Mouse (Mus musculus): ENCODE measurements at regions not wholly inside any gene's neighbourhood (a gene's known extent, or its start where the extent isn't known, plus 50 kb on each side); places are given as distances from the start of the nearest gene placed in this dataset.

GRCm38 (mm10) chr10:37270236-37271000, 131.7 kb upstream of the Marcks start:
- DNase-seq, result no peak

GRCm38 (mm10) chr10:37266909-37267308, 128.2 kb upstream of the Marcks start:
- no peak for DNase-seq

- DNase-seq, result peak; percentile 53 to 55
Measured at GRCm38 (mm10) chr10:37260791-37261488, 122.2 kb upstream of the Marcks start.

GRCm38 (mm10) chr10:37259186-37259585, 120.5 kb upstream of the Marcks start:
- DNase-seq, result no peak

GRCm38 (mm10) chr10:37257544-37257943, 118.8 kb upstream of the Marcks start:
- peak in 1 of 2 experiments; percentile 32 for DNase-seq

GRCm38 (mm10) chr10:37250934-37251521, 112.3 kb upstream of the Marcks start:
- no peak for DNase-seq

GRCm38 (mm10) chr10:37250157-37250556, 111.4 kb upstream of the Marcks start:
- DNase-seq, result no peak

GRCm38 (mm10) chr10:37249511-37249910, 110.8 kb upstream of the Marcks start:
- no peak for DNase-seq

- no peak for DNase-seq
Measured at GRCm38 (mm10) chr10:37247121-37247520, 108.4 kb upstream of the Marcks start.

- no peak for DNase-seq
Measured at GRCm38 (mm10) chr10:37243136-37243535, 104.4 kb upstream of the Marcks start.

- DNase-seq, result no peak
Measured at GRCm38 (mm10) chr10:37241821-37242263, 103.1 kb upstream of the Marcks start.

GRCm38 (mm10) chr10:37240634-37241033, 101.9 kb upstream of the Marcks start:
- DNase-seq, result no peak

- DNase-seq, result no peak
Measured at GRCm38 (mm10) chr10:37240201-37240600, 101.5 kb upstream of the Marcks start.

- no peak for DNase-seq
Measured at GRCm38 (mm10) chr10:37236001-37236822, 97.5 kb upstream of the Marcks start.

GRCm38 (mm10) chr10:37231936-37232556, 93.3 kb upstream of the Marcks start:
- DNase-seq, result peak; percentile 58 to 64

GRCm38 (mm10) chr10:37231159-37231558, 92.4 kb upstream of the Marcks start:
- no peak for DNase-seq

GRCm38 (mm10) chr10:37227889-37228288, 89.2 kb upstream of the Marcks start:
- no peak for DNase-seq

- DNase-seq, result no peak
Measured at GRCm38 (mm10) chr10:37221730-37222129, 83.0 kb upstream of the Marcks start.

- DNase-seq, result no peak
Measured at GRCm38 (mm10) chr10:37220434-37220833, 81.7 kb upstream of the Marcks start.

GRCm38 (mm10) chr10:37219936-37220335, 81.2 kb upstream of the Marcks start:
- DNase-seq, result no peak

- DNase-seq, result no peak
Measured at GRCm38 (mm10) chr10:37219381-37219780, 80.7 kb upstream of the Marcks start.

- no peak for DNase-seq
Measured at GRCm38 (mm10) chr10:37214656-37215055, 75.9 kb upstream of the Marcks start.

Data from lung, postnatal 4 days (tissue).